Mouse (Mus musculus): ENCODE data around the gene Gm45837. TPM values are rescaled to one million over a fixed set of nuclear protein-coding genes. Genes with fewer than 3 reads are reported as not detected.

Gm45837 gene
- polyA plus RNA-seq, 2 experiments = not detected

GRCm38 (mm10) chr7:101382378-101382777, 28.3 kb upstream of the Gm45837 start:
- H3K4me3 ChIP-seq (ENCODE audit: insufficient read depth in 1 of 2, low read depth in 2 of 2, low read length in 2 of 2) = no peak overlapping the region
- H3K9ac ChIP-seq (replicated peaks) = no peak overlapping the region
- TF ChIP-seq EP300 (IDR thresholded peaks at IDR 0.05; ENCODE audit: low read depth) (no peak), CTCF (IDR thresholded peaks at IDR 0.05; ENCODE audit: low read depth) (peak; percentile 13; the same call in 1 of the 2 replicates)
- H3K4me2 ChIP-seq (ENCODE audit: low read depth) = no peak overlapping the region
- peaks cover 7 to 36% of the 10 kb centered on the region in 2 experiments for H3K4me1 ChIP-seq (replicated peaks; ENCODE audit: control insufficient read depth in 2 of 2, insufficient read depth in 2 of 2, low read length in 1 of 2)
- no peak for ATAC-seq (ENCODE audit: insufficient read depth)
- 50% methylated on average over 8 of the region's 8 CpGs for WGBS (ENCODE audit: insufficient replicate concordance)
- no peak overlapping the region for H3K27ac ChIP-seq
- DNase-seq (ENCODE audit: low read depth in 3 of 3, low spot score in 3 of 3) = peak in 2 of 3 experiments; percentile 22 to 41
- no peaks in the 10 kb centered on the region for H3K27me3 ChIP-seq (ENCODE audit: control insufficient read depth, insufficient read depth, low read length)
- no peaks in the 10 kb centered on the region for H3K9me3 ChIP-seq (ENCODE audit: control insufficient read depth, low read length)
- no peaks in the 10 kb centered on the region for H3K36me3 ChIP-seq (replicated peaks; ENCODE audit: control insufficient read depth, insufficient read depth, low read depth)

GRCm38 (mm10) chr7:101383756-101384155, 26.9 kb upstream of the Gm45837 start:
- Histone ChIP-seq H3K4me1 (replicated peaks; ENCODE audit: control insufficient read depth in 2 of 2, insufficient read depth in 2 of 2, low read length in 1 of 2) (peaks cover 5 to 28% of the 10 kb centered on the region in 2 experiments), H3K27me3 (ENCODE audit: control insufficient read depth, insufficient read depth, low read length) (no peaks in the 10 kb centered on the region), H3K4me2 (ENCODE audit: low read depth) (no peak overlapping the region), H3K9me3 (ENCODE audit: control insufficient read depth, low read length) (no peaks in the 10 kb centered on the region), H3K36me3 (replicated peaks; ENCODE audit: control insufficient read depth, insufficient read depth, low read depth) (no peaks in the 10 kb centered on the region), H3K9ac (replicated peaks) (no peak overlapping the region), H3K4me3 (ENCODE audit: insufficient read depth in 1 of 2, low read depth in 2 of 2, low read length in 2 of 2) (no peak overlapping the region), H3K27ac (no peak overlapping the region)
- no peak for TF ChIP-seq EP300 (IDR thresholded peaks at IDR 0.05; ENCODE audit: low read depth)
- no peak for TF ChIP-seq CTCF (IDR thresholded peaks at IDR 0.05; ENCODE audit: low read depth)
- ATAC-seq (ENCODE audit: insufficient read depth) (no peak), DNase-seq (ENCODE audit: low read depth in 3 of 3, low spot score in 3 of 3) (no peak)
- 24% methylated on average over 3 of the region's 3 CpGs for WGBS (ENCODE audit: insufficient replicate concordance)

- Histone ChIP-seq H3K4me3 (ENCODE audit: insufficient read depth in 1 of 2, low read depth in 2 of 2, low read length in 2 of 2) (no peak overlapping the region), H3K9ac (replicated peaks) (no peak overlapping the region), H3K4me2 (ENCODE audit: low read depth) (no peak overlapping the region), H3K4me1 (replicated peaks; ENCODE audit: control insufficient read depth in 2 of 2, insufficient read depth in 2 of 2, low read length in 1 of 2) (peaks cover 5 to 18% of the 10 kb centered on the region in 2 experiments), H3K36me3 (replicated peaks; ENCODE audit: control insufficient read depth, insufficient read depth, low read depth) (no peaks in the 10 kb centered on the region), H3K27me3 (ENCODE audit: control insufficient read depth, insufficient read depth, low read length) (no peaks in the 10 kb centered on the region), H3K27ac (no peak overlapping the region), H3K9me3 (ENCODE audit: control insufficient read depth, low read length) (no peaks in the 10 kb centered on the region)
- DNase-seq (ENCODE audit: low read depth in 3 of 3, low spot score in 3 of 3) (no peak), ATAC-seq (ENCODE audit: insufficient read depth) (0 out of 2 replicates have a peak, but pooled peaks have one; percentile 2)
- TF ChIP-seq EP300 (IDR thresholded peaks at IDR 0.05; ENCODE audit: low read depth) = no peak
- WGBS (ENCODE audit: insufficient replicate concordance) = 60% methylated on average over 10 of the region's 10 CpGs
Measured at GRCm38 (mm10) chr7:101384931-101385330, 25.8 kb upstream of the Gm45837 start.

- DNase-seq (ENCODE audit: low read depth in 3 of 3, low spot score in 3 of 3) (no peak), ATAC-seq (ENCODE audit: insufficient read depth) (peak; percentile 25)
- peak overlapping the region; percentile 13; the same call in 1 of the 2 replicates for H3K4me2 ChIP-seq (ENCODE audit: low read depth)
- 26% methylated on average over 6 of the region's 6 CpGs for WGBS (ENCODE audit: insufficient replicate concordance)
- no peaks in the 10 kb centered on the region for H3K9me3 ChIP-seq (ENCODE audit: control insufficient read depth, low read length)
- no peak overlapping the region for H3K27ac ChIP-seq
- TF ChIP-seq EP300 (IDR thresholded peaks at IDR 0.05; ENCODE audit: low read depth) (no peak), CTCF (IDR thresholded peaks at IDR 0.05; ENCODE audit: low read depth) (no peak)
- H3K4me3 ChIP-seq (ENCODE audit: insufficient read depth in 1 of 2, low read depth in 2 of 2, low read length in 2 of 2) = peak overlapping the region in 1 of 2 experiments; percentile 2; a peak in 1 of 4 replicates
- H3K4me1 ChIP-seq (replicated peaks; ENCODE audit: control insufficient read depth in 2 of 2, insufficient read depth in 2 of 2, low read length in 1 of 2) = peaks cover 5 to 18% of the 10 kb centered on the region in 2 experiments
- H3K27me3 ChIP-seq (ENCODE audit: control insufficient read depth, insufficient read depth, low read length) = no peaks in the 10 kb centered on the region
- no peaks in the 10 kb centered on the region for H3K36me3 ChIP-seq (replicated peaks; ENCODE audit: control insufficient read depth, insufficient read depth, low read depth)
- no peak overlapping the region for H3K9ac ChIP-seq (replicated peaks)
Measured at GRCm38 (mm10) chr7:101385331-101385733, 25.4 kb upstream of the Gm45837 start.

GRCm38 (mm10) chr7:101385866-101386452, 24.7 kb upstream of the Gm45837 start:
- 50% methylated on average over 10 of the region's 10 CpGs for WGBS (ENCODE audit: insufficient replicate concordance)
- Histone ChIP-seq H3K9me3 (ENCODE audit: control insufficient read depth, low read length) (no peaks in the 10 kb centered on the region), H3K4me2 (ENCODE audit: low read depth) (0 out of 2 replicates have a peak overlapping the region, but pooled peaks have one; percentile 13), H3K27me3 (ENCODE audit: control insufficient read depth, insufficient read depth, low read length) (no peaks in the 10 kb centered on the region), H3K27ac (no peak overlapping the region), H3K36me3 (replicated peaks; ENCODE audit: control insufficient read depth, insufficient read depth, low read depth) (no peaks in the 10 kb centered on the region), H3K4me1 (replicated peaks; ENCODE audit: control insufficient read depth in 2 of 2, insufficient read depth in 2 of 2, low read length in 1 of 2) (peaks cover 5 to 18% of the 10 kb centered on the region in 2 experiments), H3K4me3 (ENCODE audit: insufficient read depth in 1 of 2, low read depth in 2 of 2, low read length in 2 of 2) (no peak overlapping the region), H3K9ac (replicated peaks) (no peak overlapping the region)
- DNase-seq (ENCODE audit: low read depth in 3 of 3, low spot score in 3 of 3) = no peak
- TF ChIP-seq CTCF (IDR thresholded peaks at IDR 0.05; ENCODE audit: low read depth) (no peak), EP300 (IDR thresholded peaks at IDR 0.05; ENCODE audit: low read depth) (no peak)
- ATAC-seq (ENCODE audit: insufficient read depth) = peak; percentile 32; the same call in 1 of the 2 replicates

All from liver, embryonic 14.5 days (tissue).